Mouse (Mus musculus) thymus, adult 2 months (tissue): ENCODE results near the gene Tmco4.

ENCODE experiments used
- CTCF ChIP-seq: fragments of 200-500 bp; IDR thresholded peaks from 2 replicates; pipeline ENCODE4 v1.5.1; 2012; ENCODE audit warnings: mild to moderate bottlenecking, control low read depth, low read length, moderate library complexity, borderline replicate concordance; ENCODE audit not compliant: control insufficient read depth, poor library complexity, insufficient read depth; ENCODE audit errors: extremely low read depth
- POLR2A ChIP-seq: fragments of 200-500 bp; IDR thresholded peaks from 2 replicates; pipeline ENCODE4 v1.6.1; 2012; ENCODE audit warnings: mild to moderate bottlenecking, low read length, control low read depth, moderate library complexity; ENCODE audit not compliant: control insufficient read depth, poor library complexity, insufficient read depth; ENCODE audit errors: extremely low read depth

DNA sequence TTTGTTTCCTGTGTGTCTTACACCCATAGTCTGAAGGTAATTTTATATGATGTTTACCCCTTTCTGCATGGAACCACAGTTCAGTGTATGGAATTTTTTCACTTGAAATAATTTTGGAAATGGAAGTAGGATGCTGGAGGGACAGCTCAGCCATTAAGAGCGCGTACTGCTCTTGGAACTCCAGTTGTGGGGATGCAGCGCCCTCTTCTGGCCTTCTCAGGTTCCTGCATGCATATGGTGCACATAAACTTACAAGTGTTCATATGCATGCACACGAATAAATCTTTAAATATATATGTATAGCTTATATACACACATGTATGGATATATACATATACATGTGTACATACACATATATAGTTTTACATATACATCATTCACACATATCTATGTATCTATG is 24.4 kb downstream of the Tmco4 start:
- TF ChIP-seq CTCF = no peak
- TF ChIP-seq POLR2A = no peak
